Mouse (Mus musculus): ENCODE results near the gene Cdkn1c. TPM values are rescaled to one million over a fixed set of nuclear protein-coding genes. Genes with fewer than 3 reads are reported as not detected.
A peak's percentile ranks its signal among the peaks of the same experiment; 100 is the strongest.

Cdkn1c gene
- polyA plus RNA-seq, 1 experiment from 2014 or later: 522 TPM

- H3K36me3 ChIP-seq (ENCODE audit: control insufficient read depth, insufficient read depth, low read length): no peaks in the 10 kb centered on the region
- H3K9me3 ChIP-seq (ENCODE audit: control insufficient read depth, low read length): no peaks in the 10 kb centered on the region
- WGBS: 11% methylated on average over 46 of the region's 53 CpGs
- H3K27ac ChIP-seq (ENCODE audit: low read length): no peak overlapping the region
- H3K9ac ChIP-seq (ENCODE audit: low read depth, low read length): peak overlapping the region; percentile 67
- peak; percentile 51 for ATAC-seq
- H3K4me1 ChIP-seq (ENCODE audit: control insufficient read depth, insufficient read depth, low read length): peaks cover 16% of the 10 kb centered on the region
- H3K4me3 ChIP-seq (ENCODE audit: low read length): peak overlapping the region; percentile 45
- peaks cover 27% of the 10 kb centered on the region for H3K27me3 ChIP-seq (replicated peaks; ENCODE audit: control insufficient read depth, insufficient read depth, low read length)
- H3K4me2 ChIP-seq (ENCODE audit: low read depth, low read length): peak overlapping the region; percentile 77
Observed at GRCm38 (mm10) chr7:143445651-143446460, 15.0 kb downstream of the Cdkn1c start.

GRCm38 (mm10) chr7:143444955-143445648, 15.7 kb downstream of the Cdkn1c start:
- WGBS: 8% methylated on average over 55 of the region's 55 CpGs
- H3K4me1 ChIP-seq (ENCODE audit: control insufficient read depth, insufficient read depth, low read length): peaks cover 16% of the 10 kb centered on the region
- H3K27me3 ChIP-seq (replicated peaks; ENCODE audit: control insufficient read depth, insufficient read depth, low read length): peaks cover 27% of the 10 kb centered on the region
- peak overlapping the region; percentile 45 for H3K4me3 ChIP-seq (ENCODE audit: low read length)
- no peaks in the 10 kb centered on the region for H3K9me3 ChIP-seq (ENCODE audit: control insufficient read depth, low read length)
- H3K27ac ChIP-seq (ENCODE audit: low read length): no peak overlapping the region
- no peaks in the 10 kb centered on the region for H3K36me3 ChIP-seq (ENCODE audit: control insufficient read depth, insufficient read depth, low read length)
- ATAC-seq: peak; percentile 29; the same call in 1 of the 2 replicates
- peak overlapping the region; percentile 77 for H3K4me2 ChIP-seq (ENCODE audit: low read depth, low read length)
- peak overlapping the region; percentile 67 for H3K9ac ChIP-seq (ENCODE audit: low read depth, low read length)

GRCm38 (mm10) chr7:143444580-143444954, 16.3 kb downstream of the Cdkn1c start:
- WGBS: 58% methylated on average over 8 of the region's 8 CpGs
- Histone ChIP-seq H3K9ac (ENCODE audit: low read depth, low read length) (peak overlapping the region; percentile 67; the same call in 1 of the 2 replicates), H3K4me3 (ENCODE audit: low read length) (no peak overlapping the region)

GRCm38 (mm10) chr7:143438965-143439364, 21.9 kb downstream of the Cdkn1c start:
- no peaks in the 10 kb centered on the region for H3K9me3 ChIP-seq (ENCODE audit: control insufficient read depth, low read length)
- H3K27me3 ChIP-seq (replicated peaks; ENCODE audit: control insufficient read depth, insufficient read depth, low read length): peaks cover 4% of the 10 kb centered on the region; the same call in 1 of the 2 replicates
- H3K4me2 ChIP-seq (ENCODE audit: low read depth, low read length): no peak overlapping the region
- no peak overlapping the region for H3K9ac ChIP-seq (ENCODE audit: low read depth, low read length)
- H3K4me1 ChIP-seq (ENCODE audit: control insufficient read depth, insufficient read depth, low read length): peaks cover 9% of the 10 kb centered on the region
- WGBS: 91% methylated on average over 1 of the region's 1 CpGs
- H3K27ac ChIP-seq (ENCODE audit: low read length): no peak overlapping the region
- H3K4me3 ChIP-seq (ENCODE audit: low read length): no peak overlapping the region
- no peak for ATAC-seq
- H3K36me3 ChIP-seq (ENCODE audit: control insufficient read depth, insufficient read depth, low read length): no peaks in the 10 kb centered on the region

More at GRCm38 (mm10) chr7:143444580-143444954, 16.3 kb downstream of the Cdkn1c start:
- Histone ChIP-seq H3K4me1 (ENCODE audit: control insufficient read depth, insufficient read depth, low read length) (peaks cover 16% of the 10 kb centered on the region), H3K36me3 (ENCODE audit: control insufficient read depth, insufficient read depth, low read length) (no peaks in the 10 kb centered on the region), H3K9me3 (ENCODE audit: control insufficient read depth, low read length) (no peaks in the 10 kb centered on the region), H3K27me3 (replicated peaks; ENCODE audit: control insufficient read depth, insufficient read depth, low read length) (peaks cover 27% of the 10 kb centered on the region), H3K4me2 (ENCODE audit: low read depth, low read length) (no peak overlapping the region; the same call in 1 of the 2 replicates), H3K27ac (ENCODE audit: low read length) (no peak overlapping the region)
- ATAC-seq: no peak

- Histone ChIP-seq H3K9me3 (ENCODE audit: control insufficient read depth, low read length) (no peaks in the 10 kb centered on the region), H3K4me3 (ENCODE audit: low read length) (peak overlapping the region; percentile 51), H3K27me3 (replicated peaks; ENCODE audit: control insufficient read depth, insufficient read depth, low read length) (no peaks in the 10 kb centered on the region), H3K4me1 (ENCODE audit: control insufficient read depth, insufficient read depth, low read length) (peaks cover 9% of the 10 kb centered on the region), H3K27ac (ENCODE audit: low read length) (no peak overlapping the region), H3K4me2 (ENCODE audit: low read depth, low read length) (peak overlapping the region; percentile 94), H3K9ac (ENCODE audit: low read depth, low read length) (peak overlapping the region; percentile 76), H3K36me3 (ENCODE audit: control insufficient read depth, insufficient read depth, low read length) (no peaks in the 10 kb centered on the region)
- ATAC-seq: peak; percentile 63
- 2% methylated on average over 59 of the region's 63 CpGs for WGBS
Observed at GRCm38 (mm10) chr7:143437894-143438581, 22.8 kb downstream of the Cdkn1c start.

GRCm38 (mm10) chr7:143437231-143437893, 23.5 kb downstream of the Cdkn1c start:
- H3K9me3 ChIP-seq (ENCODE audit: control insufficient read depth, low read length): no peaks in the 10 kb centered on the region
- H3K4me3 ChIP-seq (ENCODE audit: low read length): peak overlapping the region; percentile 51
- H3K9ac ChIP-seq (ENCODE audit: low read depth, low read length): peak overlapping the region; percentile 76
- H3K27me3 ChIP-seq (replicated peaks; ENCODE audit: control insufficient read depth, insufficient read depth, low read length): no peaks in the 10 kb centered on the region
- peak overlapping the region; percentile 94 for H3K4me2 ChIP-seq (ENCODE audit: low read depth, low read length)
- 27% methylated on average over 18 of the region's 18 CpGs for WGBS
- H3K27ac ChIP-seq (ENCODE audit: low read length): no peak overlapping the region
- H3K4me1 ChIP-seq (ENCODE audit: control insufficient read depth, insufficient read depth, low read length): peaks cover 9% of the 10 kb centered on the region
- peak; percentile 61 for ATAC-seq
- H3K36me3 ChIP-seq (ENCODE audit: control insufficient read depth, insufficient read depth, low read length): no peaks in the 10 kb centered on the region

- ATAC-seq: no peak
- Histone ChIP-seq H3K27me3 (replicated peaks; ENCODE audit: control insufficient read depth, insufficient read depth, low read length) (no peaks in the 10 kb centered on the region), H3K4me1 (ENCODE audit: control insufficient read depth, insufficient read depth, low read length) (peaks cover 14% of the 10 kb centered on the region), H3K9me3 (ENCODE audit: control insufficient read depth, low read length) (no peaks in the 10 kb centered on the region), H3K36me3 (ENCODE audit: control insufficient read depth, insufficient read depth, low read length) (no peaks in the 10 kb centered on the region), H3K4me3 (ENCODE audit: low read length) (no peak overlapping the region), H3K27ac (ENCODE audit: low read length) (no peak overlapping the region), H3K9ac (ENCODE audit: low read depth, low read length) (no peak overlapping the region), H3K4me2 (ENCODE audit: low read depth, low read length) (no peak overlapping the region)
- WGBS: 77% methylated on average over 7 of the region's 7 CpGs
Observed at GRCm38 (mm10) chr7:143433331-143433730, 27.5 kb downstream of the Cdkn1c start.

- no peak overlapping the region for H3K4me2 ChIP-seq (ENCODE audit: low read depth, low read length)
- no peaks in the 10 kb centered on the region for H3K36me3 ChIP-seq (ENCODE audit: control insufficient read depth, insufficient read depth, low read length)
- ATAC-seq: no peak
- H3K4me1 ChIP-seq (ENCODE audit: control insufficient read depth, insufficient read depth, low read length): peaks cover 11% of the 10 kb centered on the region
- H3K9me3 ChIP-seq (ENCODE audit: control insufficient read depth, low read length): no peaks in the 10 kb centered on the region
- WGBS: 82% methylated on average over 1 of the region's 1 CpGs
- H3K27me3 ChIP-seq (replicated peaks; ENCODE audit: control insufficient read depth, insufficient read depth, low read length): no peaks in the 10 kb centered on the region
- no peak overlapping the region for H3K9ac ChIP-seq (ENCODE audit: low read depth, low read length)
- no peak overlapping the region for H3K27ac ChIP-seq (ENCODE audit: low read length)
- no peak overlapping the region for H3K4me3 ChIP-seq (ENCODE audit: low read length)
Observed at GRCm38 (mm10) chr7:143432631-143433030, 28.2 kb downstream of the Cdkn1c start.

Data from intestine, embryonic 16.5 days (tissue).